Mouse (Mus musculus) spleen, adult 18-20 months (tissue): ENCODE results near the gene Mboat1.

Source experiments
- DNase-seq, 2 experiments: peaks; one replicate each; pipeline ENCODE4 v3.0.0; 2022; ENCODE audit warnings: mixed read lengths in 2 of 2

Gene Mboat1

GRCm38 (mm10) chr13:30186456-30186855 lies 50.2 kb downstream of the Mboat1 start:
- DNase-seq, result no peak

GRCm38 (mm10) chr13:30192031-30192716 lies 55.9 kb downstream of the Mboat1 start:
- no peak for DNase-seq

GRCm38 (mm10) chr13:30193363-30193762 lies 57.1 kb downstream of the Mboat1 start:
- DNase-seq, result no peak

GRCm38 (mm10) chr13:30194834-30195233 lies 58.5 kb downstream of the Mboat1 start:
- no peak for DNase-seq

GRCm38 (mm10) chr13:30196661-30197060 lies 60.4 kb downstream of the Mboat1 start:
- no peak for DNase-seq

GRCm38 (mm10) chr13:30198101-30198570 lies 61.8 kb downstream of the Mboat1 start:
- DNase-seq, result peak in 1 of 2 experiments; percentile 1

- no peak for DNase-seq
These were observed 63.5 kb downstream of the Mboat1 start for GRCm38 (mm10) chr13:30199821-30200220.

- no peak for DNase-seq
These were observed 64.4 kb downstream of the Mboat1 start for GRCm38 (mm10) chr13:30200737-30201136.

GRCm38 (mm10) chr13:30203018-30203417 lies 66.7 kb downstream of the Mboat1 start:
- DNase-seq, result no peak

- DNase-seq, result no peak
These were observed 71.9 kb downstream of the Mboat1 start for GRCm38 (mm10) chr13:30208176-30208575.

- DNase-seq, result no peak
These were observed 77.0 kb downstream of the Mboat1 start for GRCm38 (mm10) chr13:30213276-30213675.

GRCm38 (mm10) chr13:30217588-30218371 lies 81.5 kb downstream of the Mboat1 start:
- no peak for DNase-seq

- DNase-seq, result no peak
These were observed 83.3 kb downstream of the Mboat1 start for GRCm38 (mm10) chr13:30219597-30219996.

- no peak for DNase-seq
These were observed 85.0 kb downstream of the Mboat1 start for GRCm38 (mm10) chr13:30221316-30221715.

GRCm38 (mm10) chr13:30224114-30224513 lies 87.8 kb downstream of the Mboat1 start:
- no peak for DNase-seq

GRCm38 (mm10) chr13:30224659-30225058 lies 88.4 kb downstream of the Mboat1 start:
- DNase-seq, result no peak

- DNase-seq, result no peak
These were observed 92.5 kb downstream of the Mboat1 start for GRCm38 (mm10) chr13:30228762-30229161.

- DNase-seq, result no peak
These were observed 93.4 kb downstream of the Mboat1 start for GRCm38 (mm10) chr13:30229625-30230139.

- no peak for DNase-seq
These were observed 98.9 kb downstream of the Mboat1 start for GRCm38 (mm10) chr13:30235056-30235750.

- DNase-seq, result no peak
These were observed 103.1 kb downstream of the Mboat1 start for GRCm38 (mm10) chr13:30239396-30239795.

- no peak for DNase-seq
These were observed 109.3 kb downstream of the Mboat1 start for GRCm38 (mm10) chr13:30245573-30245972.

- no peak for DNase-seq
These were observed 114.1 kb downstream of the Mboat1 start for GRCm38 (mm10) chr13:30250341-30250905.

GRCm38 (mm10) chr13:30251431-30251830 lies 115.1 kb downstream of the Mboat1 start:
- no peak for DNase-seq
